Mouse (Mus musculus) CD4-positive, CD25-positive, alpha-beta regulatory T cell, adult 4 months (primary cell): ENCODE data around the gene Atp5e. TPM values are rescaled to one million over a fixed set of nuclear protein-coding genes. Genes with fewer than 3 reads are reported as not detected.

ENCODE experiments used
- ATAC-seq: one replicate; pipeline ENCODE4 v1.8.0; 2017
- polyA plus RNA-seq, 2 experiments: library from polyadenylated mRNA; unstranded; fragments of 100-300 nt; shearing (Covaris generic); gene quantifications; one replicate each; pipeline ENCODE4 v1.2.1; 2017

The Atp5e gene
- polyA plus RNA-seq, 2 experiments from 2014 or later, result 552 to 670 TPM

GRCm38 (mm10) chr2:174446492-174446891 lies 17.4 kb downstream of the Atp5e start:
- ATAC-seq, result no peak

GRCm38 (mm10) chr2:174445018-174445417 lies 18.9 kb downstream of the Atp5e start:
- no peak for ATAC-seq

GRCm38 (mm10) chr2:174444359-174444758 lies 19.5 kb downstream of the Atp5e start:
- no peak for ATAC-seq

DNA sequence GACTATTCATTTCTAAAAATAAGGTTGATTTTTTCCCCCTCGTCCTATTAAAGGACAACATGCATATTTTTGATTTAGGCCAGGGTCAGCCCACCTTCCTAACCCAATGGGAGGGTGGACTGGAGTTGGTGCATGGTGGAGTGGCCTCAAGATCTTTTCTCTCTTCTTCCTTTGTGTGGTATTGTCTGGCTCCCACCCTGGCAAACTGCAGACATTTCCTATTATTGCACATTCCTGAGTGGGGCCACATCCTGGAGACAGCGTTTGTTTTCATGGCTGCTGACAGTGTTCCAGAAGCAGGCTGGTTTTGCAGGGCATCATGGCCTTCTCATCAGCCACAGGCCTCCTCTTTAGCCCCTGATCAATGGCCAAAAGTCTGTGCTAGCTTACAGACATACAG lies 20.9 kb downstream of the Atp5e start:
- ATAC-seq, result no peak

GRCm38 (mm10) chr2:174442460-174442859 lies 21.4 kb downstream of the Atp5e start:
- peak; percentile 50 for ATAC-seq

GRCm38 (mm10) chr2:174441898-174442297 lies 22.0 kb downstream of the Atp5e start:
- no peak for ATAC-seq

GRCm38 (mm10) chr2:174439961-174440360 lies 23.9 kb downstream of the Atp5e start:
- no peak for ATAC-seq

- ATAC-seq, result no peak
These were observed 24.5 kb downstream of the Atp5e start for GRCm38 (mm10) chr2:174439450-174439838.

GRCm38 (mm10) chr2:174438737-174439449 lies 25.0 kb downstream of the Atp5e start, which contains the start of gene Ctsz:
Gene Ctsz, minus strand, starts transcription at chr2:174439039.
- peak; percentile 72 for ATAC-seq

GRCm38 (mm10) chr2:174438181-174438580 lies 25.7 kb downstream of the Atp5e start:
- no peak for ATAC-seq

DNA sequence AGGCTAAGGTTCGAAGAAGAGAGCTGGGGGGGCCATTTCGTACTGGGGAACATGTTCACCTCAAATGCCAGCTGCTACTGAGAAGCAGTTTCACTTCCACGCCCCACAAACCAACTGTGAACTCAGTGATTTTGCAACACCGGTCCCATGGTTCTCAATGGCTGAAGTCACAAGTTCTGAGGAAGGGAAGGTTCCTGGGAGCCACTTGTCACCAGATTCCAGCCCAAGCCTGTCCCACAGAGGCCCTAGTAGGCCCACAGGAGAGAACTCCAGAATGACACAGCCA lies 26.3 kb downstream of the Atp5e start:
- no peak for ATAC-seq

DNA sequence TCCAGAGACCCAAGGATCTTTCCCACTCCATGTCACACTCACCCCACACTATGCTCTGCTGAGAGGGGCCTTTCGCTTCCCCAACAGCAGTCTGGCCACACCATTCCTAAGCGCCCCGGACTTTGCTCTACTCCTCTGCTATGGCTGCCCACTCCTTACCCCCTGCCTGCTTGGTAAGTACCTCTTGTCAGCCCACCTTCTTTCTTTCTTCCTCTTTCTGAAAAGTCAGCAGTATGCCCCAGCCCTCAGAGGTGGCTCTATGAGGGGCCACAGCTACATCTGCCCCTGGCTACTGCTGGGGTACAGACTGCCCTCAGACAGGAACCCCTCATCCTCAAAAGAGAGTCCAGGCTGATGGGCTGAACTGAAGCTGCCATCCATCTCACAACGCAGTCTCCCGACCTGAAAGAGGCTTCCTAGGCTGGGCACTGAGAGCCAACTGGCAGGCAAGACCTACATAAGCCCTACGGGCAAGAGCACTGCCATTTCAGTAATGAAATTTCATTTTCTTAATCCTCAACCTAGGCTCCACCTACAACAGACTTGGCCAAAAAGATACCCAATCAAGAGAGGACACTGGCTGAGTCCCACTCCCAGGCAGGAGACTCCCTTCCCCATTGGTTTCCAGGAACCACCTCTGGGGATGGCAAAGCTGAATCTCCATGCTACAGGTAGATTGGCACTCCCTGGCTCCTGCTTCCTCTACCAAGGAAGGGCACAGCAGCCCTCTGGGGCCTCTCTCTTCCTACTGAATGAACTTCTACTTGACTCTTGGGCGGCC lies 26.8 kb downstream of the Atp5e start:
- no peak for ATAC-seq

GRCm38 (mm10) chr2:174436076-174436701 lies 27.7 kb downstream of the Atp5e start:
- no peak for ATAC-seq

DNA sequence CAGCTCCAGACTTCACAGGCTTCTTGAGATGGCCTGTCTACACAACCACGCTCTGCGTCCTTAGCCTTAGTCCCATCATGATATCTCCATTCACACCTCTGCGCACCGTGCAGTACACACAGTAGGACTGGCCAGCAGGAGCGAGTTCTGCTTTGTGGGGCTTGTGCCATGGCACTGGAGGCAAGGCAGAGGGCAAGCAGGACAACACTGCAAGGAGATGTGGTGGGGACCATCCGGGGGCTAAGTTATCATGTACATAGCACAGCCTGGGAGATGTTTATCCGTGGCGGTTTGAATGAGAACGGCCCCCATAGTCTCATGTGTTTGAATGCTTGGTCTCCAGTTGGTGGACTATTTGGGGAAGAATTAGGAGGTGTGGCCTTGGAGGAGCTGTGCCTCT lies 29.0 kb downstream of the Atp5e start:
- no peak for ATAC-seq

DNA sequence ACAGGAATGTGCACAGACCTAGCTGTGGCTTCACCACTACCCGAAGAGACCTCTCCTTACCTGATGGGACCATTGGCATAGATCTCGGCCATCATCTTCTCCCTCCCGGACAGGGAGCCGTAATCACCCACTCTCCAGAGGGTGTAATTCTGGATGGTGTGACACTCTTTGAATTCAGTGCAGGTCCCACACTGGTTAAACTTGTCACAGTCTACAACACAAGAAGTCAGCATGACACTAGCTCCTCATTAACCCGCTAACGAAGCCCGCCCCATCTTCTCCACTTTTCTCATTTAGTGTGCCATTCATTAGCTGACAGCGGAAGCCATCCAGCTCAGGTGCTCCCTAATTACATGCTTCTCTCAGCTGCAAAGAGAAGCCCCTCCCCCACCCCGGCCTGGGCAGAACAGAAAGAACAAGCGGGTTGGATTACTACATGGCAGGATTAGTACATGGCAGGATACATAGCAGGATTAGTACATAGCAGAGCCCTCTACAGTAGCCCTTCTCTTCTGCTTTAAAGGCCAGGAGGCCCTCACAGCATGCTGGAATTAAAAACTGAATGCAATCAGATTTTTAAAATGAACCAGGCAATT lies 34.8 kb downstream of the Atp5e start:
- ATAC-seq, result no peak

DNA sequence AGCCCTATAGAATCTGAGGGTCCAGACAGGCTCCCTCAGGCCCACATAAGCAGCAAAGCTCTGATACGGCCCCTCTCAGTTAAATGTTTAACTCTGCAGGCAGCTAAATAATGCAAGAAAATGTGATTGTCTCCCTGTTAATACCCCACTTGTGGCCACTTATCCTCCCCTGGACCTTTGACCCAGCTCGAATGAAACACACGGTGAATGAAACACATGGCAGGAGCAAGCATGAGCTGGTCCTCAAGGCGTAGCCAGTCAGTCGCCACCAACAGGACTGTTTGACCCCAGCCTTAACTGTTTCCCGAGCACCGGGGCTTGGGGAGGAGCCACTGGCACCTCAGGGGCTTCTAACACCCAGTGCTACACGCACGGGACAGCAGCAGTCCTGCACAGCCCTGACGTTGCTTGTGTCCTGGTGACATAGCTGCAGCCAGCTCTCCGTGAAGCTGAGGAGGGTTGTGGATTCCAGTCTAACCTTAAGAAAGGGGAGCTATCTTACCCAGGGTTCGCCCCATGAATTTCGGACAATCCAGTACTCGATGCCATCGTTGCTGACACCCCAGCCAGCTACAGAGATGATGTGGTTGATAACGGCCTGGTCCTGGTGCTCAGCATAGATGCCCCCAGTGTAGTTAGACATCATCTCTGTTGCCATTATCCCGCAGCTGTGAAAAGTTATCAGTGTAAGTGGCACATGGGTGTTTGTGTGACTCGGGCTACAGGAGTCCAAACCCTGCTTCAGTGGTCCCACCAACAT lies 35.6 kb downstream of the Atp5e start:
- no peak for ATAC-seq

DNA sequence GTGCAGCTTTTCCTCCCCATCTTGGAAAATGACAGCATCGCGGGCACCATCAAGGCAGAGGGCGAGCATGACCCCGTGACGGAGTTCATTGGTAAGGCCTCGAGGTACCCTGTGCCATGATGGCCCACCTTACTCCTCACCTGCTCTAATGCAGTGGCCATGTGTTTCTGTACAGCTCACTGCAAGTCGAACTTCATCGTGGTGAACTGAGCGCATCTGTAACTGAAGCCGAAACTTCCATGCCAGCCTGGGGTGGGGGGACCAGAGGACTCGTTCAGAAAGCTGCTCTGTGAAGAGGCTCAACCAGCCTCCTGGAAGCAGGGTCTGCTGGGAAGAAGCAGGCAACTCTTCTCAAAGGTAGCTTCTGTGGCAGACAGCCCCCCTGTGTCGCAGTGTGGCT lies 37.0 kb downstream of the Atp5e start:
- ATAC-seq, result no peak

DNA sequence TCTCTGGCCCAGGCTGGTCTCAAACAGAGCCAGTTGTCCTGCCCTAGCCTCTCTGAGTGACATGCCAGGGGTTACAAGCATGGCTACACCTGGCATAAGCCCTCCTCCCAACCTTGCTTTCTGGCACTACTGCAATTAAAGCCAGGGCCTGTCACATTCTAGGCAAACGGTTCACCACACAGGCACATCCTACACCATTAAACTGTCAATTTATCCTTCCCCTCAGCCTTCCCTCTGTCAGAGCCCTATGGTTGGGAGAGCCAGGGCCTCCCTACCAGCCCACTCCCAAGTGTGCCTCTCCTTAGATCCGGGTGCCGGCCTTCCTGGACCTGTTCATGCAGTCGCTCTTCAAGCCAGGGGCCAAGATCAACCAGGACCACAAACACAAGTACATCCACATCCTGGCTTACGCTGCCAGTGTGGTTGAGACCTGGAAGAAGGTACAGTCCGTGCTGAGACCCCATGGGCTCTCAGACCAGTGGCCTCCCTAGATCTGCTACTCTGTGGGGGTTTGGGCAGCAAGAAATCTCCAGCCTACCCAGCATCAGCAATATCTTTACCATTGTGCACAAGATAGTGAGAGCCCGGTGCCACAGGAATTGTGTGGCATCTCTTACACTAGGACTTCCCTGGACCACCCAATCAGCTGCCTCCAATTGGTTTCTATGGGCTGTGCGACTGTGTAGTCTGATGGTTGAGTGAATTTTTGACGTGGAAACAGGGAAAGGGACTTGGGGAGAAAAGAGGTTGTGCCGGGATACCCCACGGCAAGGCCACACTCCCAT lies 39.4 kb downstream of the Atp5e start:
- no peak for ATAC-seq

GRCm38 (mm10) chr2:174421107-174421506 lies 42.8 kb downstream of the Atp5e start:
- ATAC-seq, result no peak

GRCm38 (mm10) chr2:174415731-174416310 lies 48.1 kb downstream of the Atp5e start, which contains the start of gene Nelfcd:
Gene Nelfcd, plus strand, starts transcription at chr2:174415804.
- ATAC-seq, result peak; percentile 100

DNA sequence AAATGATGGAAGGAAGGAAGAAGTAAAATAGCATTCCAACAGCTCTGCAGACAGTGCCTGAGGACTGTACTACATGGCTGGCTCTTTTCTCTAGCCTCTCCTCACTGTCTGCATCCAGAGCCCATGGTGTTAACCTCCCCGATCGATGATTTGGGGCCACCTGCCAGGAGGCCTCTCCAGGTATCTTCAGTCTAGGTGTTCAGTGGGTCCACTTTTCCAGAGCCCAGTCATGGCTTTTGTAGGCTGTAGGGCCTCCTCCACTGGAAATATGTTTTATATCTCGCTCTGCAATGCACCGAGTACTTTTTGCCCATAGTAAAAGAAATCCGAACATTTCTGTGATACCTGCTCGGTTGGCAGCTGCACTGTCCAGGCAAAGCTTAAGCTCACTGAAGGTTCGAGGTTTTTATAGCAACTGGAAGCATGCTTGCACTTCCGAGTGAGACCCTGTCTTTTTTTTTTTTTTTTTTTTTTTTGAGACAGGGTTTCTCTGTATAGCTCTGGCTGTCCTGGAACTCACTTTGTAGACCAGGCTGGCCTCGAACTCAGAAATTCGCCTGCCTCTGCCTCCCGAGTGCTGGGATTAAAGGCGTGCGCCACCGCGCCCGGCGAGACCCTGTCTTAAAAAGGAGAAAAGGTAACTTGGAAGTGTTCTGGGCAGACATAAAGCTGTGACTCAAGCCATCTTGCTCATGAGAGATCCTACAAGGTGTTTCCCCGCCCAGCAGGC lies 48.7 kb downstream of the Atp5e start:
- no peak for ATAC-seq
